Mouse (Mus musculus): Measurements from ENCODE around the gene Krtcap2. TPM values are rescaled to one million over a fixed set of nuclear protein-coding genes. Genes with fewer than 3 reads are reported as not detected.

The Krtcap2 gene
- polyA plus RNA-seq, 1 experiment, result 299 TPM

GRCm38 (mm10) chr3:89246261-89247100, 715 bp downstream of the Krtcap2 start, which contains the start of gene Trim46:
Gene Trim46, minus strand, starts transcription at chr3:89246309.
- H3K27me3 ChIP-seq (ENCODE audit: control insufficient read depth, insufficient read depth, insufficient read length), result no peaks in the 10 kb centered on the region
- peak; percentile 86 for TF ChIP-seq CTCF (IDR thresholded peaks at IDR 0.05; ENCODE audit: control insufficient read depth, insufficient read depth, insufficient read length)
- TF ChIP-seq FOSL1 (IDR thresholded peaks at IDR 0.05; ENCODE audit: insufficient read depth, low read length, poor library complexity, severe bottlenecking), result no peak

GRCm38 (mm10) chr3:89247466-89247865, 1.7 kb downstream of the Krtcap2 start:
- H3ac ChIP-seq (ENCODE audit: control insufficient read depth, insufficient read length, low read depth), result peak overlapping the region; percentile 43
- no peaks in the 10 kb centered on the region for H3K27me3 ChIP-seq (ENCODE audit: control insufficient read depth, insufficient read depth, insufficient read length)
- no peak for TF ChIP-seq CTCF (IDR thresholded peaks at IDR 0.05; ENCODE audit: control insufficient read depth, insufficient read depth, insufficient read length)
- no peak for TF ChIP-seq MYOG (IDR thresholded peaks at IDR 0.05; ENCODE audit: control insufficient read depth, extremely low read depth, insufficient read length)
- no peak for TF ChIP-seq CEBPB (IDR thresholded peaks at IDR 0.05; ENCODE audit: low read depth)
- no peak for TF ChIP-seq MAX (IDR thresholded peaks at IDR 0.05)
- TF ChIP-seq MYOD1 (IDR thresholded peaks at IDR 0.05; ENCODE audit: control insufficient read depth, insufficient read length, low read depth), result no peak
- no peak for TF ChIP-seq FOSL1 (IDR thresholded peaks at IDR 0.05; ENCODE audit: insufficient read depth, low read length, poor library complexity, severe bottlenecking)
- TF ChIP-seq USF1 (IDR thresholded peaks at IDR 0.05; ENCODE audit: low read depth), result no peak
- H3K4me3 ChIP-seq (ENCODE audit: insufficient read depth, poor library complexity, severe bottlenecking), result peak overlapping the region; percentile 61
- H3K36me3 ChIP-seq (ENCODE audit: control insufficient read depth, insufficient read depth), result peaks cover 4% of the 10 kb centered on the region
- peaks cover 27% of the 10 kb centered on the region for H3K79me2 ChIP-seq (ENCODE audit: control insufficient read depth, insufficient read depth)
- peaks cover 8% of the 10 kb centered on the region for H3K79me3 ChIP-seq (ENCODE audit: low read depth)

More at GRCm38 (mm10) chr3:89246261-89247100, 715 bp downstream of the Krtcap2 start, which contains the start of gene Trim46:
- peaks cover 27% of the 10 kb centered on the region for H3K79me2 ChIP-seq (ENCODE audit: control insufficient read depth, insufficient read depth)
- peak within 1 kb of the TSS; percentile 83 for H3ac ChIP-seq (ENCODE audit: control insufficient read depth, insufficient read length, low read depth)
- peaks cover 8% of the 10 kb centered on the region for H3K79me3 ChIP-seq (ENCODE audit: low read depth)
- H3K4me3 ChIP-seq (ENCODE audit: insufficient read depth, poor library complexity, severe bottlenecking), result peak within 1 kb of the TSS; percentile 61
- peaks cover 9% of the 10 kb centered on the region for H3K36me3 ChIP-seq (ENCODE audit: control insufficient read depth, insufficient read depth)

GRCm38 (mm10) chr3:89250435-89251040, 4.8 kb downstream of the Krtcap2 start:
- no peaks in the 10 kb centered on the region for H3K27me3 ChIP-seq (ENCODE audit: control insufficient read depth, insufficient read depth, insufficient read length)
- no peak overlapping the region for H3ac ChIP-seq (ENCODE audit: control insufficient read depth, insufficient read length, low read depth)
- H3K79me3 ChIP-seq (ENCODE audit: low read depth), result peaks cover 8% of the 10 kb centered on the region
- peaks cover 27% of the 10 kb centered on the region for H3K79me2 ChIP-seq (ENCODE audit: control insufficient read depth, insufficient read depth)
- TF ChIP-seq FOSL1 (IDR thresholded peaks at IDR 0.05; ENCODE audit: insufficient read depth, low read length, poor library complexity, severe bottlenecking) (no peak), CEBPB (IDR thresholded peaks at IDR 0.05; ENCODE audit: low read depth) (no peak), CTCF (IDR thresholded peaks at IDR 0.05; ENCODE audit: control insufficient read depth, insufficient read depth, insufficient read length) (no peak), USF1 (IDR thresholded peaks at IDR 0.05; ENCODE audit: low read depth) (no peak)
- no peak overlapping the region for H3K4me3 ChIP-seq (ENCODE audit: insufficient read depth, poor library complexity, severe bottlenecking)
- peaks cover 4% of the 10 kb centered on the region for H3K36me3 ChIP-seq (ENCODE audit: control insufficient read depth, insufficient read depth)

GRCm38 (mm10) chr3:89251365-89251895, 5.7 kb downstream of the Krtcap2 start:
- TF ChIP-seq USF1 (IDR thresholded peaks at IDR 0.05; ENCODE audit: low read depth), result no peak
- no peak for TF ChIP-seq MYOD1 (IDR thresholded peaks at IDR 0.05; ENCODE audit: control insufficient read depth, insufficient read length, low read depth)
- no peak for TF ChIP-seq MAX (IDR thresholded peaks at IDR 0.05)
- no peak for TF ChIP-seq MYOG (IDR thresholded peaks at IDR 0.05; ENCODE audit: control insufficient read depth, extremely low read depth, insufficient read length)
- no peak for TF ChIP-seq FOSL1 (IDR thresholded peaks at IDR 0.05; ENCODE audit: insufficient read depth, low read length, poor library complexity, severe bottlenecking)
- no peak for TF ChIP-seq CTCF (IDR thresholded peaks at IDR 0.05; ENCODE audit: control insufficient read depth, insufficient read depth, insufficient read length)
- TF ChIP-seq CEBPB (IDR thresholded peaks at IDR 0.05; ENCODE audit: low read depth), result no peak
- peaks cover 4% of the 10 kb centered on the region for H3K36me3 ChIP-seq (ENCODE audit: control insufficient read depth, insufficient read depth)
- peak overlapping the region; percentile 2 for H3K4me3 ChIP-seq (ENCODE audit: insufficient read depth, poor library complexity, severe bottlenecking)
- H3K79me2 ChIP-seq (ENCODE audit: control insufficient read depth, insufficient read depth), result peaks cover 25% of the 10 kb centered on the region
- no peaks in the 10 kb centered on the region for H3K27me3 ChIP-seq (ENCODE audit: control insufficient read depth, insufficient read depth, insufficient read length)
- peaks cover 8% of the 10 kb centered on the region for H3K79me3 ChIP-seq (ENCODE audit: low read depth)
- H3ac ChIP-seq (ENCODE audit: control insufficient read depth, insufficient read length, low read depth), result no peak overlapping the region

- Histone ChIP-seq H3K4me3 (ENCODE audit: insufficient read depth, poor library complexity, severe bottlenecking) (no peak overlapping the region), H3K79me2 (ENCODE audit: control insufficient read depth, insufficient read depth) (no peaks in the 10 kb centered on the region), H3K27me3 (ENCODE audit: control insufficient read depth, insufficient read depth, insufficient read length) (no peaks in the 10 kb centered on the region), H3K79me3 (ENCODE audit: low read depth) (no peaks in the 10 kb centered on the region), H3K36me3 (ENCODE audit: control insufficient read depth, insufficient read depth) (no peaks in the 10 kb centered on the region), H3ac (ENCODE audit: control insufficient read depth, insufficient read length, low read depth) (no peak overlapping the region)
- TF ChIP-seq CEBPB (IDR thresholded peaks at IDR 0.05; ENCODE audit: low read depth), result no peak
- TF ChIP-seq FOSL1 (IDR thresholded peaks at IDR 0.05; ENCODE audit: insufficient read depth, low read length, poor library complexity, severe bottlenecking), result no peak
- no peak for TF ChIP-seq MAX (IDR thresholded peaks at IDR 0.05)
- no peak for TF ChIP-seq CTCF (IDR thresholded peaks at IDR 0.05; ENCODE audit: control insufficient read depth, insufficient read depth, insufficient read length)
Measured at GRCm38 (mm10) chr3:89254994-89255393, 9.2 kb downstream of the Krtcap2 start.
